Mouse (Mus musculus) neural tube, embryonic 12.5 days (tissue): ENCODE measurements around the gene Gm3233. TPM values are rescaled to one million over a fixed set of nuclear protein-coding genes. Genes with fewer than 3 reads are reported as not detected.
"Not testable (repeated sequence)": the region's sequence is repeated elsewhere in the genome, so short reads cannot be mapped to it uniquely, and the experiment has no call there.

ENCODE experiments used
- ATAC-seq: fragments of 200-750 bp; cut with Nextera tagmentation; 2 replicates; pipeline ENCODE4 v1.8.0; 2017; ENCODE audit warnings: low read depth, mild to moderate bottlenecking, moderate TSS enrichment, moderate library complexity; ENCODE audit not compliant: low FRiP score
- H3K27ac ChIP-seq: fragments of 300-500 bp; sonication (generic); 2 replicates; pipeline ENCODE4 v1.5.1; 2016
- H3K27me3 ChIP-seq: fragments of 300-500 bp; sonication (generic); replicated peaks from 2 replicates; pipeline ENCODE4 v1.6.1; 2016; ENCODE audit warnings: mild to moderate bottlenecking
- H3K36me3 ChIP-seq: fragments of 300-500 bp; sonication (generic); 2 replicates; pipeline ENCODE4 v1.6.1; 2016; ENCODE audit warnings: mild to moderate bottlenecking
- H3K4me1 ChIP-seq: fragments of 300-500 bp; sonication (generic); 2 replicates; pipeline ENCODE4 v1.6.1; 2016
- H3K4me2 ChIP-seq: fragments of 300-500 bp; sonication (generic); replicated peaks from 2 replicates; pipeline ENCODE4 v1.6.1; 2016; ENCODE audit warnings: mild to moderate bottlenecking
- H3K4me3 ChIP-seq: fragments of 300-500 bp; sonication (generic); 2 replicates; pipeline ENCODE4 v1.5.1; 2016
- H3K9ac ChIP-seq: fragments of 300-500 bp; sonication (generic); 2 replicates; pipeline ENCODE4 v1.6.1; 2016; ENCODE audit warnings: mild to moderate bottlenecking
- H3K9me3 ChIP-seq: fragments of 300-500 bp; sonication (generic); 2 replicates; pipeline ENCODE4 v1.6.1; 2016; ENCODE audit warnings: mild to moderate bottlenecking
- WGBS: fragments of 180-500 bp; shearing (Covaris S2); methylation state at CpG from one replicate; pipeline ENCODE4 v1.1.7; 2016; 5-methylcytosine and 5-hydroxymethylcytosine counted together
- polyA plus RNA-seq: library from polyadenylated mRNA; unstranded; fragments of >200 nt; fragmentation: Nextera tagmentation; extraction: Ambion mirVana; gene quantifications from 2 replicates; pipeline ENCODE4 v1.2.1, GENCODE M21; 2016

Gene Gm3233
- polyA plus RNA-seq, 1 experiment from 2014 or later, result not detected

GRCm38 (mm10) chr10:77720299-77720698 is 39.2 kb downstream of the Gm3233 start, which contains the start of gene Krtap12-1:
Krtap12-1 (plus strand) TSS chr10:77720599.
- H3K9me3 ChIP-seq, H3K4me3 ChIP-seq, H3K9ac ChIP-seq, ATAC-seq, H3K4me2 ChIP-seq, H3K36me3 ChIP-seq, H3K27me3 ChIP-seq, H3K4me1 ChIP-seq, H3K27ac ChIP-seq: not testable (repeated sequence)
- 86% methylated on average over 1 of the region's 1 CpGs for WGBS

GRCm38 (mm10) chr10:77715507-77715906 is 44.0 kb downstream of the Gm3233 start, which contains the start of gene Gm10142:
Gm10142 (plus strand) TSS chr10:77715807.
- H3K27me3 ChIP-seq, result no peaks in the 10 kb centered on the region
- no peaks in the 10 kb centered on the region for H3K36me3 ChIP-seq
- no peak within 1 kb of the TSS for H3K4me3 ChIP-seq
- H3K4me1 ChIP-seq, result no peaks in the 10 kb centered on the region
- H3K9me3 ChIP-seq, result no peaks in the 10 kb centered on the region
- WGBS, result 88% methylated on average over 1 of the region's 1 CpGs
- no peak within 1 kb of the TSS for H3K27ac ChIP-seq
- H3K4me2 ChIP-seq, result no peak within 1 kb of the TSS
- ATAC-seq, result no peak
- no peak within 1 kb of the TSS for H3K9ac ChIP-seq

- no peak overlapping the region for H3K9ac ChIP-seq
- no peaks in the 10 kb centered on the region for H3K36me3 ChIP-seq
- H3K9me3 ChIP-seq, result no peaks in the 10 kb centered on the region
- H3K27me3 ChIP-seq, result no peaks in the 10 kb centered on the region
- H3K4me2 ChIP-seq, result no peak overlapping the region
- H3K4me3 ChIP-seq, result no peak overlapping the region
- no peak for ATAC-seq
- no peaks in the 10 kb centered on the region for H3K4me1 ChIP-seq
- no peak overlapping the region for H3K27ac ChIP-seq
- WGBS, result 72% methylated on average over 4 of the region's 4 CpGs
Measured at GRCm38 (mm10) chr10:77713734-77714133, 45.7 kb downstream of the Gm3233 start.

- H3K4me3 ChIP-seq, ATAC-seq: not testable (repeated sequence)
Measured at GRCm38 (mm10) chr10:77711157-77711556, 48.3 kb downstream of the Gm3233 start, which contains the start of gene Gm10024. Gm10024 (plus strand) TSS chr10:77711457.

GRCm38 (mm10) chr10:77709831-77710230 is 49.7 kb downstream of the Gm3233 start:
- no peak for ATAC-seq
- Histone ChIP-seq H3K36me3 (no peaks in the 10 kb centered on the region), H3K4me2 (no peak overlapping the region), H3K4me1 (no peaks in the 10 kb centered on the region), H3K4me3 (no peak overlapping the region), H3K9me3 (peaks cover 8% of the 10 kb centered on the region), H3K27ac (no peak overlapping the region), H3K27me3 (no peaks in the 10 kb centered on the region), H3K9ac (no peak overlapping the region)
- 84% methylated on average over 3 of the region's 3 CpGs for WGBS

More at GRCm38 (mm10) chr10:77711157-77711556, 48.3 kb downstream of the Gm3233 start, which contains the start of gene Gm10024:
- not testable (repeated sequence) for H3K4me2 ChIP-seq, H3K27me3 ChIP-seq, H3K36me3 ChIP-seq, H3K4me1 ChIP-seq, H3K27ac ChIP-seq, H3K9ac ChIP-seq, H3K9me3 ChIP-seq

Other genes starting within 250 kb of the Gm3233 start
- gene Fam207a, start 243.9 kb downstream of the Gm3233 start, polyA plus RNA-seq, result 46.4 and 47.4 TPM in 2 replicates
- 1.3 and 1.4 TPM in 2 replicates for gene Itgb2, start 229.4 kb downstream of the Gm3233 start, polyA plus RNA-seq
- gene Pttg1ip, start 178.0 kb downstream of the Gm3233 start, polyA plus RNA-seq, result 67.8 and 71.1 TPM in 2 replicates
- 288 and 299 TPM in 2 replicates for gene Sumo3, start 153.6 kb downstream of the Gm3233 start, polyA plus RNA-seq
- gene Gm49325, start 153.5 kb downstream of the Gm3233 start, polyA plus RNA-seq, result 7.6 and 11.0 TPM in 2 replicates
- 90.9 and 93.7 TPM in 2 replicates for gene Ube2g2, start 137.4 kb downstream of the Gm3233 start, polyA plus RNA-seq
- gene Tspear, start 73.1 kb downstream of the Gm3233 start, polyA plus RNA-seq, result 0.98 and 1.2 TPM in 2 replicates
- not detected in 2 replicates for gene Gm19402, start 68.9 kb downstream of the Gm3233 start, polyA plus RNA-seq
- gene Gm9508, start 62.4 kb downstream of the Gm3233 start, polyA plus RNA-seq, result not detected in 2 replicates
- not detected in 2 replicates for gene Gm10272, start 53.1 kb downstream of the Gm3233 start, polyA plus RNA-seq
- not detected in 2 replicates for gene Gm10024, start 48.2 kb downstream of the Gm3233 start, polyA plus RNA-seq
- gene Gm10142, start 43.9 kb downstream of the Gm3233 start, polyA plus RNA-seq, result not detected in 2 replicates
- not detected in 2 replicates for gene Krtap12-1, start 39.1 kb downstream of the Gm3233 start, polyA plus RNA-seq
- gene Gm10100, start 33.2 kb downstream of the Gm3233 start, polyA plus RNA-seq, result not detected in 2 replicates
- gene Gm18596, start 17.0 kb downstream of the Gm3233 start, polyA plus RNA-seq, result not detected in 2 replicates
- not detected in 2 replicates for gene Gm9736, start 8.3 kb downstream of the Gm3233 start, polyA plus RNA-seq
- gene Gm3238, start 11.6 kb upstream of the Gm3233 start, polyA plus RNA-seq, result not detected in 2 replicates
- gene Gm7138, start 17.3 kb upstream of the Gm3233 start, polyA plus RNA-seq, result not detected in 2 replicates
- not detected in 2 replicates for gene Gm3250, start 22.9 kb upstream of the Gm3233 start, polyA plus RNA-seq
- gene Gm7137, start 28.5 kb upstream of the Gm3233 start, polyA plus RNA-seq, result not detected in 2 replicates
- not detected in 2 replicates for gene Gm9639, start 35.4 kb upstream of the Gm3233 start, polyA plus RNA-seq
- gene Gm19668, start 39.5 kb upstream of the Gm3233 start, polyA plus RNA-seq, result not detected in 2 replicates
- gene Gm9507, start 52.2 kb upstream of the Gm3233 start, polyA plus RNA-seq, result not detected in 2 replicates
- gene Gm2696, start 55.0 kb upstream of the Gm3233 start, polyA plus RNA-seq, result not detected in 2 replicates
- gene Krtap10-4, start 67.4 kb upstream of the Gm3233 start, polyA plus RNA-seq, result not detected in 2 replicates
- not detected in 2 replicates for gene Krtap10-10, start 76.3 kb upstream of the Gm3233 start, polyA plus RNA-seq
- gene Gm36176, start 87.1 kb upstream of the Gm3233 start, polyA plus RNA-seq, result not detected in 2 replicates
- not detected in 2 replicates for gene Gm10318, start 93.2 kb upstream of the Gm3233 start, polyA plus RNA-seq
- not detected in 2 replicates for gene Gm3285, start 102.3 kb upstream of the Gm3233 start, polyA plus RNA-seq
- gene Lrrc3, start 142.9 kb upstream of the Gm3233 start, polyA plus RNA-seq, result 8.0 and 8.4 TPM in 2 replicates
- gene Trpm2, start 210.9 kb upstream of the Gm3233 start, polyA plus RNA-seq, result 2.2 and 3.0 TPM in 2 replicates
- 35.4 and 35.8 TPM in 2 replicates for gene 1810043G02Rik, start 218.8 kb upstream of the Gm3233 start, polyA plus RNA-seq